Comparison of ENCODE assay signal across 22 mouse cellular contexts in genomic region chr2:139807887-139808286, GRCm38 (mm10).
"Had no signal": no experiment of that assay in that cellular context is flagged by ENCODE, and none has a peak within 500 bp of the region (broad histone marks: within the 10 kb centered on the region; RNA-seq: fewer than 3 reads in every experiment).

No protein-coding gene starts in this region.

- H3K4me2 ChIP-seq: heart, embryonic 12.5 days; hindbrain, embryonic 15.5 days; intestine, embryonic 15.5 days; limb, embryonic 13.5 days; limb, embryonic 15.5 days had no signal

- H3K27me3 ChIP-seq: heart, embryonic 12.5 days; hindbrain, embryonic 15.5 days; intestine, embryonic 15.5 days; limb, embryonic 13.5 days; limb, embryonic 15.5 days had no signal

- H3K4me3 ChIP-seq: gastrocnemius, adult 2 months; heart, embryonic 10.5 days; heart, embryonic 12.5 days; hindbrain, embryonic 10.5 days; hindbrain, embryonic 15.5 days; intestine, embryonic 15.5 days; limb, embryonic 13.5 days; limb, embryonic 15.5 days had no signal

- H3K27ac ChIP-seq: gastrocnemius, adult 2 months; heart, embryonic 10.5 days; hindbrain, embryonic 10.5 days; hindbrain, embryonic 15.5 days; intestine, embryonic 15.5 days; limb, embryonic 13.5 days; limb, embryonic 15.5 days had no signal

- H3K36me3 ChIP-seq: heart, embryonic 10.5 days; heart, embryonic 12.5 days; hindbrain, embryonic 10.5 days; hindbrain, embryonic 15.5 days; intestine, embryonic 15.5 days; limb, embryonic 13.5 days; limb, embryonic 15.5 days had no signal

- H3K9me3 ChIP-seq: heart, embryonic 10.5 days; heart, embryonic 12.5 days; hindbrain, embryonic 10.5 days; hindbrain, embryonic 15.5 days; intestine, embryonic 15.5 days; limb, embryonic 13.5 days; limb, embryonic 15.5 days had no signal

- H3K9ac ChIP-seq: heart, embryonic 12.5 days; hindbrain, embryonic 15.5 days; intestine, embryonic 15.5 days; limb, embryonic 13.5 days; limb, embryonic 15.5 days had no signal

- ATAC-seq: inflammation-experienced regulatory T-cells, adult 6 months; intestine, embryonic 15.5 days; intestine, postnatal 0 days had no signal

- H3K4me1 ChIP-seq: heart, embryonic 10.5 days; heart, embryonic 12.5 days; hindbrain, embryonic 10.5 days; hindbrain, embryonic 15.5 days; intestine, embryonic 15.5 days had no signal

- DNase-seq: gastrocnemius, adult 2 months; gastrocnemius, postnatal 10 days; gastrocnemius, postnatal 25 days; heart, adult 18-20 months; heart, postnatal 10 days; heart, postnatal 4 days; kidney, adult 18-20 months; kidney, adult 8-10 months; kidney, postnatal 10 days; kidney, postnatal 36 days; layer of hippocampus, adult 9-11 months; layer of hippocampus, postnatal 36 days; left cerebral cortex, postnatal 4 days had no signal
